Mouse (Mus musculus) kidney, embryonic 16.5 days (tissue): ENCODE data around the gene Pth1r. TPM values are rescaled to one million over a fixed set of nuclear protein-coding genes. Genes with fewer than 3 reads are reported as not detected.

Source experiments
- ATAC-seq: fragments of 200-750 bp; cut with Nextera tagmentation; 2 replicates; pipeline ENCODE4 v1.8.0; 2017; ENCODE audit warnings: moderate TSS enrichment; ENCODE audit not compliant: low FRiP score, low TSS enrichment
- H3K27ac ChIP-seq: fragments of 300-500 bp; sonication (generic); 2 replicates; pipeline ENCODE4 v1.5.1; 2014; ENCODE audit warnings: low read length
- H3K27me3 ChIP-seq: fragments of 300-500 bp; sonication (generic); 2 replicates; pipeline ENCODE4 v1.6.1; 2014; ENCODE audit warnings: low read length, control low read depth, mixed read lengths; ENCODE audit not compliant: insufficient read depth
- H3K36me3 ChIP-seq: fragments of 300-500 bp; sonication (generic); 2 replicates; pipeline ENCODE4 v1.6.1; 2014; ENCODE audit warnings: low read length, control low read depth, mixed read lengths; ENCODE audit not compliant: insufficient read depth
- H3K4me1 ChIP-seq: fragments of 300-500 bp; sonication (generic); 2 replicates; pipeline ENCODE4 v1.6.1; 2014; ENCODE audit warnings: low read length, control low read depth, mixed read lengths; ENCODE audit not compliant: insufficient read depth
- H3K4me2 ChIP-seq: fragments of 300-500 bp; sonication (generic); replicated peaks from 2 replicates; pipeline ENCODE4 v1.6.1; 2014; ENCODE audit warnings: low read depth, low read length
- H3K4me3 ChIP-seq: fragments of 300-500 bp; sonication (generic); 2 replicates; pipeline ENCODE4 v1.5.1; 2014; ENCODE audit warnings: mild to moderate bottlenecking, low read length
- H3K9ac ChIP-seq: fragments of 300-500 bp; sonication (generic); replicated peaks from 2 replicates; pipeline ENCODE4 v1.6.1; 2014; ENCODE audit warnings: low read length
- H3K9me3 ChIP-seq: fragments of 300-500 bp; sonication (generic); 2 replicates; pipeline ENCODE4 v1.6.1; 2016; ENCODE audit warnings: low read length, control low read depth
- WGBS: fragments of 180-500 bp; shearing (Covaris S2); extraction: QIAGEN DNeasy Blood & Tissue Kit; methylation state at CpG from one replicate; pipeline ENCODE4 v1.1.7; 2014; 5-methylcytosine and 5-hydroxymethylcytosine counted together
- polyA plus RNA-seq: library from polyadenylated mRNA; unstranded; fragments of >200 nt; fragmentation: Nextera tagmentation; extraction: Ambion mirVana; gene quantifications from 2 replicates; pipeline ENCODE4 v1.2.1, GENCODE M21; 2015

Pth1r gene
- polyA plus RNA-seq, 1 experiment from 2014 or later = 108 TPM

- peak; percentile 21; the same call in 1 of the 2 replicates for ATAC-seq
Observed at GRCm38 (mm10) chr9:110697465-110697864, 49.5 kb downstream of the Pth1r start.

GRCm38 (mm10) chr9:110696427-110696826, 50.5 kb downstream of the Pth1r start:
- Histone ChIP-seq H3K4me3 (no peak overlapping the region), H3K36me3 (peaks cover 24% of the 10 kb centered on the region; the same call in 1 of the 2 replicates), H3K9me3 (no peaks in the 10 kb centered on the region), H3K27me3 (no peaks in the 10 kb centered on the region), H3K4me1 (no peaks in the 10 kb centered on the region), H3K4me2 (no peak overlapping the region), H3K9ac (no peak overlapping the region), H3K27ac (no peak overlapping the region)
- 94% methylated on average over 5 of the region's 5 CpGs for WGBS
- ATAC-seq = no peak

More at GRCm38 (mm10) chr9:110697465-110697864, 49.5 kb downstream of the Pth1r start:
- H3K27ac ChIP-seq = no peak overlapping the region
- H3K9ac ChIP-seq = no peak overlapping the region
- WGBS = 74% methylated on average over 3 of the region's 3 CpGs
- H3K4me1 ChIP-seq = no peaks in the 10 kb centered on the region
- no peaks in the 10 kb centered on the region for H3K27me3 ChIP-seq
- H3K36me3 ChIP-seq = peaks cover 24% of the 10 kb centered on the region; the same call in 1 of the 2 replicates
- H3K9me3 ChIP-seq = no peaks in the 10 kb centered on the region
- H3K4me3 ChIP-seq = no peak overlapping the region
- no peak overlapping the region for H3K4me2 ChIP-seq

GRCm38 (mm10) chr9:110695165-110695755, 51.7 kb downstream of the Pth1r start:
- 84% methylated on average over 4 of the region's 4 CpGs for WGBS
- H3K4me3 ChIP-seq = no peak overlapping the region
- peaks cover under 1% of the 10 kb centered on the region; the same call in 1 of the 2 replicates for H3K4me1 ChIP-seq
- no peaks in the 10 kb centered on the region for H3K9me3 ChIP-seq
- no peak overlapping the region for H3K4me2 ChIP-seq
- no peak overlapping the region for H3K27ac ChIP-seq
- H3K9ac ChIP-seq = no peak overlapping the region
- H3K27me3 ChIP-seq = no peaks in the 10 kb centered on the region
- peaks cover 24% of the 10 kb centered on the region; the same call in 1 of the 2 replicates for H3K36me3 ChIP-seq
- no peak for ATAC-seq

GRCm38 (mm10) chr9:110689261-110689779, 57.6 kb downstream of the Pth1r start:
- Histone ChIP-seq H3K9me3 (no peaks in the 10 kb centered on the region), H3K4me3 (no peak overlapping the region), H3K4me2 (no peak overlapping the region; the same call in 1 of the 2 replicates), H3K9ac (no peak overlapping the region), H3K4me1 (peaks cover 32% of the 10 kb centered on the region), H3K27ac (peak overlapping the region; percentile 85), H3K36me3 (0 out of 2 replicates have a peak, but pooled peaks cover 9% of the 10 kb centered on the region), H3K27me3 (no peaks in the 10 kb centered on the region)
- WGBS = 68% methylated on average over 8 of the region's 8 CpGs
- ATAC-seq = peak; percentile 71

- H3K4me3 ChIP-seq = no peak overlapping the region
- WGBS = 89% methylated on average over 2 of the region's 2 CpGs
Observed at GRCm38 (mm10) chr9:110687846-110688245, 59.1 kb downstream of the Pth1r start.

GRCm38 (mm10) chr9:110687061-110687460, 59.9 kb downstream of the Pth1r start:
- H3K4me1 ChIP-seq = peaks cover 52% of the 10 kb centered on the region
- H3K9ac ChIP-seq = no peak overlapping the region
- no peak overlapping the region for H3K4me2 ChIP-seq
- H3K27ac ChIP-seq = no peak overlapping the region
- H3K4me3 ChIP-seq = no peak overlapping the region
- H3K27me3 ChIP-seq = no peaks in the 10 kb centered on the region
- no peaks in the 10 kb centered on the region for H3K9me3 ChIP-seq
- no peaks in the 10 kb centered on the region for H3K36me3 ChIP-seq
- no peak for ATAC-seq
- 58% methylated on average over 5 of the region's 5 CpGs for WGBS

More at GRCm38 (mm10) chr9:110687846-110688245, 59.1 kb downstream of the Pth1r start:
- no peak for ATAC-seq
- Histone ChIP-seq H3K4me2 (no peak overlapping the region), H3K9me3 (no peaks in the 10 kb centered on the region), H3K27ac (no peak overlapping the region), H3K36me3 (0 out of 2 replicates have a peak, but pooled peaks cover 3% of the 10 kb centered on the region), H3K4me1 (peaks cover 46% of the 10 kb centered on the region), H3K9ac (no peak overlapping the region), H3K27me3 (no peaks in the 10 kb centered on the region)

GRCm38 (mm10) chr9:110686472-110686871, 60.5 kb downstream of the Pth1r start:
- H3K27ac ChIP-seq = peak overlapping the region; percentile 98; the same call in 1 of the 2 replicates
- WGBS = 46% methylated on average over 3 of the region's 3 CpGs

GRCm38 (mm10) chr9:110685591-110685990, 61.4 kb downstream of the Pth1r start:
- Histone ChIP-seq H3K27me3 (no peaks in the 10 kb centered on the region), H3K4me2 (no peak overlapping the region), H3K27ac (peak overlapping the region; percentile 98), H3K9me3 (no peaks in the 10 kb centered on the region), H3K4me1 (peaks cover 62% of the 10 kb centered on the region), H3K36me3 (no peaks in the 10 kb centered on the region), H3K9ac (no peak overlapping the region), H3K4me3 (no peak overlapping the region)
- WGBS = 78% methylated on average over 5 of the region's 5 CpGs
- ATAC-seq = no peak

More at GRCm38 (mm10) chr9:110686472-110686871, 60.5 kb downstream of the Pth1r start:
- ATAC-seq = no peak
- Histone ChIP-seq H3K27me3 (no peaks in the 10 kb centered on the region), H3K36me3 (no peaks in the 10 kb centered on the region), H3K9ac (no peak overlapping the region), H3K9me3 (no peaks in the 10 kb centered on the region), H3K4me3 (no peak overlapping the region), H3K4me2 (no peak overlapping the region), H3K4me1 (peaks cover 58% of the 10 kb centered on the region)

- H3K27me3 ChIP-seq = no peaks in the 10 kb centered on the region
- H3K9ac ChIP-seq = no peak overlapping the region
- 91% methylated on average over 8 of the region's 8 CpGs for WGBS
- no peaks in the 10 kb centered on the region for H3K36me3 ChIP-seq
- ATAC-seq = no peak
- no peak overlapping the region for H3K4me2 ChIP-seq
- no peak overlapping the region for H3K4me3 ChIP-seq
- H3K9me3 ChIP-seq = no peaks in the 10 kb centered on the region
- H3K4me1 ChIP-seq = peaks cover 61% of the 10 kb centered on the region
- peak overlapping the region; percentile 98 for H3K27ac ChIP-seq
Observed at GRCm38 (mm10) chr9:110685187-110685586, 61.8 kb downstream of the Pth1r start.
